Mouse (Mus musculus) limb, embryonic 12.5 days (tissue): ENCODE results near the gene Arhgef10l. TPM values are rescaled to one million over a fixed set of nuclear protein-coding genes. Genes with fewer than 3 reads are reported as not detected.
A peak's percentile ranks its signal among the peaks of the same experiment; 100 is the strongest.

Experiments
- ATAC-seq: fragments of 200-750 bp; cut with Nextera tagmentation; 2 replicates; pipeline ENCODE4 v1.8.0; 2017; ENCODE audit warnings: low read depth, moderate TSS enrichment; ENCODE audit not compliant: insufficient number of reproducible peaks, insufficient read depth, low FRiP score, low TSS enrichment
- H3K27ac ChIP-seq: fragments of 300-500 bp; sonication (generic); 2 replicates; pipeline ENCODE4 v1.5.1; 2016; ENCODE audit warnings: mild to moderate bottlenecking, moderate library complexity
- H3K27me3 ChIP-seq: fragments of 300-500 bp; sonication (generic); 2 replicates; pipeline ENCODE4 v1.6.1; 2016; ENCODE audit warnings: mild to moderate bottlenecking, moderate library complexity
- H3K36me3 ChIP-seq: fragments of 300-500 bp; sonication (generic); 2 replicates; pipeline ENCODE4 v1.6.1; 2016; ENCODE audit warnings: mild to moderate bottlenecking, moderate library complexity
- H3K4me1 ChIP-seq: fragments of 300-500 bp; sonication (generic); replicated peaks from 2 replicates; pipeline ENCODE4 v1.6.1; 2016
- H3K4me2 ChIP-seq: fragments of 300-500 bp; sonication (generic); 2 replicates; pipeline ENCODE4 v1.6.1; 2016; ENCODE audit warnings: mild to moderate bottlenecking, moderate library complexity
- H3K4me3 ChIP-seq: fragments of 300-500 bp; sonication (generic); replicated peaks from 2 replicates; pipeline ENCODE4 v1.5.1; 2016; ENCODE audit warnings: mild to moderate bottlenecking
- H3K9ac ChIP-seq: fragments of 300-500 bp; sonication (generic); replicated peaks from 2 replicates; pipeline ENCODE4 v1.6.1; 2016; ENCODE audit warnings: mild to moderate bottlenecking, moderate library complexity
- H3K9me3 ChIP-seq: fragments of 300-500 bp; sonication (generic); 2 replicates; pipeline ENCODE4 v1.6.1; 2016; ENCODE audit warnings: mild to moderate bottlenecking, moderate library complexity
- WGBS: fragments of 180-500 bp; shearing (Covaris S2); methylation state at CpG from one replicate; pipeline ENCODE4 v1.1.7; 2016; 5-methylcytosine and 5-hydroxymethylcytosine counted together
- polyA plus RNA-seq: library from polyadenylated mRNA; unstranded; fragments of >200 nt; fragmentation: Nextera tagmentation; extraction: Ambion mirVana; gene quantifications from 2 replicates; pipeline ENCODE4 v1.2.1, GENCODE M21; 2016

Gene Arhgef10l
- polyA plus RNA-seq, 1 experiment from 2014 or later = 20.0 TPM

GRCm38 (mm10) chr4:140674345-140674926 lies 8.6 kb upstream of the Arhgef10l start:
- 32% methylated on average over 13 of the region's 13 CpGs for WGBS
- ATAC-seq = no peak

GRCm38 (mm10) chr4:140673527-140674264 lies 7.9 kb upstream of the Arhgef10l start:
- H3K4me3 ChIP-seq = no peak overlapping the region
- H3K4me1 ChIP-seq = no peaks in the 10 kb centered on the region
- no peaks in the 10 kb centered on the region for H3K9me3 ChIP-seq
- H3K27ac ChIP-seq = no peak overlapping the region
- ATAC-seq = no peak
- no peak overlapping the region for H3K9ac ChIP-seq
- H3K27me3 ChIP-seq = no peaks in the 10 kb centered on the region
- H3K4me2 ChIP-seq = no peak overlapping the region
- WGBS = 63% methylated on average over 12 of the region's 12 CpGs
- no peaks in the 10 kb centered on the region for H3K36me3 ChIP-seq

More at GRCm38 (mm10) chr4:140674345-140674926, 8.6 kb upstream of the Arhgef10l start:
- no peak overlapping the region for H3K27ac ChIP-seq
- H3K9ac ChIP-seq = no peak overlapping the region
- H3K4me1 ChIP-seq = 0 out of 2 replicates have a peak, but pooled peaks cover under 1% of the 10 kb centered on the region
- no peak overlapping the region for H3K4me2 ChIP-seq
- no peaks in the 10 kb centered on the region for H3K36me3 ChIP-seq
- no peaks in the 10 kb centered on the region for H3K9me3 ChIP-seq
- no peak overlapping the region for H3K4me3 ChIP-seq
- H3K27me3 ChIP-seq = no peaks in the 10 kb centered on the region

GRCm38 (mm10) chr4:140667802-140668201 lies 2.0 kb upstream of the Arhgef10l start:
- WGBS = 90% methylated on average over 8 of the region's 8 CpGs
- peaks cover 9% of the 10 kb centered on the region for H3K4me1 ChIP-seq
- no peak overlapping the region for H3K4me2 ChIP-seq
- no peak overlapping the region for H3K9ac ChIP-seq
- no peaks in the 10 kb centered on the region for H3K27me3 ChIP-seq
- no peak overlapping the region for H3K4me3 ChIP-seq
- no peaks in the 10 kb centered on the region for H3K36me3 ChIP-seq
- H3K27ac ChIP-seq = no peak overlapping the region
- no peak for ATAC-seq
- H3K9me3 ChIP-seq = no peaks in the 10 kb centered on the region

- Histone ChIP-seq H3K9ac (no peak overlapping the region), H3K9me3 (no peaks in the 10 kb centered on the region)
- WGBS = 78% methylated on average over 7 of the region's 7 CpGs
Observed at GRCm38 (mm10) chr4:140665053-140665452, 759 bp downstream of the Arhgef10l start.

GRCm38 (mm10) chr4:140662882-140663585 lies 2.8 kb downstream of the Arhgef10l start:
- no peak overlapping the region for H3K9ac ChIP-seq
- no peak for ATAC-seq
- no peaks in the 10 kb centered on the region for H3K9me3 ChIP-seq
- peaks cover 39% of the 10 kb centered on the region for H3K4me1 ChIP-seq
- 24% methylated on average over 10 of the region's 10 CpGs for WGBS
- H3K27me3 ChIP-seq = no peaks in the 10 kb centered on the region
- H3K4me3 ChIP-seq = no peak overlapping the region
- H3K36me3 ChIP-seq = no peaks in the 10 kb centered on the region
- no peak overlapping the region for H3K4me2 ChIP-seq
- no peak overlapping the region for H3K27ac ChIP-seq

More at GRCm38 (mm10) chr4:140665053-140665452, 759 bp downstream of the Arhgef10l start:
- H3K4me1 ChIP-seq = peaks cover 21% of the 10 kb centered on the region
- no peaks in the 10 kb centered on the region for H3K27me3 ChIP-seq
- H3K36me3 ChIP-seq = no peaks in the 10 kb centered on the region
- H3K27ac ChIP-seq = no peak overlapping the region
- no peak overlapping the region for H3K4me2 ChIP-seq
- ATAC-seq = no peak
- H3K4me3 ChIP-seq = no peak overlapping the region

GRCm38 (mm10) chr4:140662453-140662852 lies 3.4 kb downstream of the Arhgef10l start:
- H3K9ac ChIP-seq = no peak overlapping the region
- H3K36me3 ChIP-seq = no peaks in the 10 kb centered on the region
- ATAC-seq = no peak
- peaks cover 45% of the 10 kb centered on the region for H3K4me1 ChIP-seq
- H3K4me2 ChIP-seq = no peak overlapping the region
- H3K27ac ChIP-seq = no peak overlapping the region
- WGBS = 31% methylated on average over 7 of the region's 7 CpGs
- H3K9me3 ChIP-seq = no peaks in the 10 kb centered on the region
- no peak overlapping the region for H3K4me3 ChIP-seq
- no peaks in the 10 kb centered on the region for H3K27me3 ChIP-seq

- Histone ChIP-seq H3K4me2 (no peak overlapping the region), H3K4me1 (peaks cover 54% of the 10 kb centered on the region), H3K9ac (no peak overlapping the region), H3K27me3 (no peaks in the 10 kb centered on the region), H3K4me3 (no peak overlapping the region), H3K9me3 (no peaks in the 10 kb centered on the region), H3K27ac (no peak overlapping the region), H3K36me3 (no peaks in the 10 kb centered on the region)
- WGBS = 74% methylated on average over 18 of the region's 18 CpGs
- ATAC-seq = no peak
Observed at GRCm38 (mm10) chr4:140661406-140662022, 4.3 kb downstream of the Arhgef10l start.

- Histone ChIP-seq H3K4me3 (peak overlapping the region; percentile 12; the same call in 1 of the 2 replicates), H3K4me2 (peak overlapping the region; percentile 55), H3K9ac (peak overlapping the region; percentile 44; the same call in 1 of the 2 replicates), H3K27me3 (no peaks in the 10 kb centered on the region), H3K9me3 (no peaks in the 10 kb centered on the region), H3K27ac (peak overlapping the region; percentile 98), H3K4me1 (peaks cover 70% of the 10 kb centered on the region), H3K36me3 (no peaks in the 10 kb centered on the region)
- peak; percentile 83 for ATAC-seq
- 4% methylated on average over 24 of the region's 24 CpGs for WGBS
Observed at GRCm38 (mm10) chr4:140657681-140658575, 7.9 kb downstream of the Arhgef10l start.

- Histone ChIP-seq H3K9me3 (no peaks in the 10 kb centered on the region), H3K27me3 (no peaks in the 10 kb centered on the region), H3K4me1 (peaks cover 60% of the 10 kb centered on the region), H3K9ac (no peak overlapping the region), H3K27ac (peak overlapping the region; percentile 98; the same call in 1 of the 2 replicates), H3K36me3 (no peaks in the 10 kb centered on the region), H3K4me3 (no peak overlapping the region), H3K4me2 (no peak overlapping the region)
- WGBS = 78% methylated on average over 8 of the region's 8 CpGs
- no peak for ATAC-seq
Observed at GRCm38 (mm10) chr4:140656529-140656928, 9.3 kb downstream of the Arhgef10l start.

GRCm38 (mm10) chr4:140654798-140655197 lies 11.0 kb downstream of the Arhgef10l start:
- no peaks in the 10 kb centered on the region for H3K27me3 ChIP-seq
- WGBS = 86% methylated on average over 8 of the region's 8 CpGs

More at GRCm38 (mm10) chr4:140654798-140655197, 11.0 kb downstream of the Arhgef10l start:
- Histone ChIP-seq H3K4me3 (no peak overlapping the region), H3K4me2 (no peak overlapping the region), H3K36me3 (no peaks in the 10 kb centered on the region), H3K9ac (no peak overlapping the region), H3K4me1 (peaks cover 59% of the 10 kb centered on the region), H3K27ac (no peak overlapping the region), H3K9me3 (no peaks in the 10 kb centered on the region)
- no peak for ATAC-seq
